Mouse (Mus musculus) megakaryocyte, embryonic 14.5 days (primary cell): ENCODE data around the gene Zbed5.

ENCODE experiments used
- FLI1 ChIP-seq: IDR thresholded peaks from 2 replicates; pipeline ENCODE4 v1.6.1; 2012; ENCODE audit warnings: low read length, inconsistent platforms, mixed read lengths
- GATA1 ChIP-seq: IDR thresholded peaks from 3 replicates; pipeline ENCODE4 v1.6.1; 2012; ENCODE audit warnings: mixed read lengths, low read length, inconsistent platforms, borderline replicate concordance

- TF ChIP-seq GATA1 (no peak), FLI1 (no peak)
Measured at GRCm38 (mm10) chr5:129864467-129864866, 31.1 kb upstream of the Zbed5 start.
